Mouse (Mus musculus): ENCODE results near the gene Lcn2. TPM values are rescaled to one million over a fixed set of nuclear protein-coding genes. Genes with fewer than 3 reads are reported as not detected.

Gene Lcn2
- total RNA-seq (2014; fragmentation: Nextera tagmentation) (24.8 and 50.9 TPM in 2 replicates), total RNA-seq (2017) (51.1 and 62.2 TPM in 2 replicates)

GRCm38 (mm10) chr2:32387706-32388490 lies at the start of gene Lcn2:
Lcn2 (minus strand) TSS chr2:32388252.
- peak; percentile 67 for ATAC-seq (replicated peaks; ENCODE audit: poor library complexity, severe bottlenecking)

GRCm38 (mm10) chr2:32437612-32438166 lies 49.6 kb upstream of the Lcn2 start:
- ATAC-seq (replicated peaks; ENCODE audit: poor library complexity, severe bottlenecking): no peak

GRCm38 (mm10) chr2:32436686-32437372 lies 48.8 kb upstream of the Lcn2 start:
- ATAC-seq (replicated peaks; ENCODE audit: poor library complexity, severe bottlenecking): peak; percentile 61

- no peak for ATAC-seq (replicated peaks; ENCODE audit: poor library complexity, severe bottlenecking)
These were observed 42.9 kb upstream of the Lcn2 start for GRCm38 (mm10) chr2:32430701-32431676.

- no peak for ATAC-seq (replicated peaks; ENCODE audit: poor library complexity, severe bottlenecking)
These were observed 41.3 kb upstream of the Lcn2 start for GRCm38 (mm10) chr2:32429215-32429891.

- ATAC-seq (replicated peaks; ENCODE audit: poor library complexity, severe bottlenecking): peak; percentile 39
These were observed 40.2 kb upstream of the Lcn2 start for GRCm38 (mm10) chr2:32428262-32428722.

GRCm38 (mm10) chr2:32427720-32428119 lies 39.7 kb upstream of the Lcn2 start:
- ATAC-seq (replicated peaks; ENCODE audit: poor library complexity, severe bottlenecking): no peak

GRCm38 (mm10) chr2:32426141-32426540 lies 38.1 kb upstream of the Lcn2 start:
- no peak for ATAC-seq (replicated peaks; ENCODE audit: poor library complexity, severe bottlenecking)

- no peak for ATAC-seq (replicated peaks; ENCODE audit: poor library complexity, severe bottlenecking)
These were observed 37.5 kb upstream of the Lcn2 start for GRCm38 (mm10) chr2:32425568-32425967.

- ATAC-seq (replicated peaks; ENCODE audit: poor library complexity, severe bottlenecking): no peak
These were observed 36.7 kb upstream of the Lcn2 start for GRCm38 (mm10) chr2:32424796-32425195.

GRCm38 (mm10) chr2:32423481-32424331 lies 35.7 kb upstream of the Lcn2 start:
- ATAC-seq (replicated peaks; ENCODE audit: poor library complexity, severe bottlenecking): peak; percentile 88

GRCm38 (mm10) chr2:32421851-32422251 lies 33.8 kb upstream of the Lcn2 start:
- no peak for ATAC-seq (replicated peaks; ENCODE audit: poor library complexity, severe bottlenecking)

GRCm38 (mm10) chr2:32420647-32421046 lies 32.6 kb upstream of the Lcn2 start:
- no peak for ATAC-seq (replicated peaks; ENCODE audit: poor library complexity, severe bottlenecking)

- no peak for ATAC-seq (replicated peaks; ENCODE audit: poor library complexity, severe bottlenecking)
These were observed 32.1 kb upstream of the Lcn2 start for GRCm38 (mm10) chr2:32420066-32420608.

GRCm38 (mm10) chr2:32419359-32419758 lies 31.3 kb upstream of the Lcn2 start:
- ATAC-seq (replicated peaks; ENCODE audit: poor library complexity, severe bottlenecking): no peak

GRCm38 (mm10) chr2:32418430-32419151 lies 30.5 kb upstream of the Lcn2 start:
- ATAC-seq (replicated peaks; ENCODE audit: poor library complexity, severe bottlenecking): no peak

GRCm38 (mm10) chr2:32417486-32417885 lies 29.4 kb upstream of the Lcn2 start:
- no peak for ATAC-seq (replicated peaks; ENCODE audit: poor library complexity, severe bottlenecking)

GRCm38 (mm10) chr2:32416556-32416955 lies 28.5 kb upstream of the Lcn2 start:
- ATAC-seq (replicated peaks; ENCODE audit: poor library complexity, severe bottlenecking): no peak
